Mouse (Mus musculus) kidney, postnatal 0 days (tissue): ENCODE measurements at regions not wholly inside any gene's neighbourhood (a gene's known extent, or its start where the extent isn't known, plus 50 kb on each side); places are given as distances from the start of the nearest gene placed in this dataset.

Source experiments
- ATAC-seq: fragments of 200-750 bp; cut with Nextera tagmentation; replicated peaks from 2 replicates; pipeline ENCODE4 v1.8.0; 2017; ENCODE audit warnings: low read depth, moderate number of reproducible peaks, moderate TSS enrichment, moderate library complexity; ENCODE audit not compliant: low FRiP score
- DNase-seq: peaks from one replicate; pipeline ENCODE4 v3.0.0-alpha.2; 2016; ENCODE audit warnings: low spot score
- H3K27ac ChIP-seq: fragments of 300-500 bp; sonication (generic); 2 replicates; pipeline ENCODE4 v1.5.1; 2014; ENCODE audit warnings: mild to moderate bottlenecking
- H3K27me3 ChIP-seq: fragments of 300-500 bp; sonication (generic); 2 replicates; pipeline ENCODE4 v1.6.1; 2014; ENCODE audit warnings: low read length, mixed read lengths; ENCODE audit not compliant: insufficient read depth
- H3K36me3 ChIP-seq: fragments of 300-500 bp; sonication (generic); 2 replicates; pipeline ENCODE4 v1.6.1; 2014; ENCODE audit warnings: low read length, mixed read lengths; ENCODE audit not compliant: insufficient read depth
- H3K4me1 ChIP-seq: fragments of 300-500 bp; sonication (generic); replicated peaks from 2 replicates; pipeline ENCODE4 v1.6.1; 2014; ENCODE audit warnings: antibody characterized with exemption, low read length, mixed read lengths; ENCODE audit not compliant: insufficient read depth
- H3K4me2 ChIP-seq: fragments of 300-500 bp; sonication (generic); 2 replicates; pipeline ENCODE4 v1.6.1; 2014; ENCODE audit warnings: mild to moderate bottlenecking, low read length, moderate library complexity, mixed read lengths
- H3K4me3 ChIP-seq: fragments of 300-500 bp; sonication (generic); replicated peaks from 2 replicates; pipeline ENCODE4 v1.5.1; 2014; ENCODE audit warnings: low read depth, low read length
- H3K9ac ChIP-seq: fragments of 300-500 bp; sonication (generic); 2 replicates; pipeline ENCODE4 v1.6.1; 2014; ENCODE audit warnings: low read depth, low read length
- H3K9me3 ChIP-seq: fragments of 300-500 bp; sonication (generic); replicated peaks from 2 replicates; pipeline ENCODE4 v1.6.1; 2016; ENCODE audit warnings: low read length, inconsistent platforms, mixed read lengths
- CTCF ChIP-seq: IDR thresholded peaks from 2 replicates; pipeline ENCODE4 v1.5.1; 2016; ENCODE audit warnings: antibody characterized with exemption, low read depth, mild to moderate bottlenecking, moderate library complexity
- WGBS: fragments of 180-500 bp; shearing (Covaris S2); extraction: QIAGEN DNeasy Blood & Tissue Kit; methylation state at CpG from one replicate; pipeline ENCODE4 v1.1.7; 2014; 5-methylcytosine and 5-hydroxymethylcytosine counted together

- Histone ChIP-seq H3K27ac (no peak overlapping the region), H3K9ac (no peak overlapping the region), H3K36me3 (no peaks in the 10 kb centered on the region), H3K9me3 (no peaks in the 10 kb centered on the region), H3K4me3 (no peak overlapping the region), H3K4me2 (no peak overlapping the region), H3K27me3 (no peaks in the 10 kb centered on the region), H3K4me1 (no peaks in the 10 kb centered on the region)
- DNase-seq (peak; percentile 10), ATAC-seq (no peak)
- WGBS, result 52% methylated on average over 9 of the region's 9 CpGs
- no peak for TF ChIP-seq CTCF
Measured at GRCm38 (mm10) chr12:16320536-16321402, 290.0 kb downstream of the Lpin1 start.

- ATAC-seq, result no peak
- DNase-seq, result no peak
- H3K4me1 ChIP-seq, result no peaks in the 10 kb centered on the region
- H3K27ac ChIP-seq, result no peak overlapping the region
- no peak overlapping the region for H3K4me2 ChIP-seq
- 92% methylated on average over 3 of the region's 3 CpGs for WGBS
- no peaks in the 10 kb centered on the region for H3K27me3 ChIP-seq
- H3K9me3 ChIP-seq, result no peaks in the 10 kb centered on the region
- H3K4me3 ChIP-seq, result no peak overlapping the region
- no peaks in the 10 kb centered on the region for H3K36me3 ChIP-seq
- H3K9ac ChIP-seq, result no peak overlapping the region
- TF ChIP-seq CTCF, result no peak
Measured at GRCm38 (mm10) chr12:16308101-16308500, 302.7 kb downstream of the Lpin1 start.

DNA sequence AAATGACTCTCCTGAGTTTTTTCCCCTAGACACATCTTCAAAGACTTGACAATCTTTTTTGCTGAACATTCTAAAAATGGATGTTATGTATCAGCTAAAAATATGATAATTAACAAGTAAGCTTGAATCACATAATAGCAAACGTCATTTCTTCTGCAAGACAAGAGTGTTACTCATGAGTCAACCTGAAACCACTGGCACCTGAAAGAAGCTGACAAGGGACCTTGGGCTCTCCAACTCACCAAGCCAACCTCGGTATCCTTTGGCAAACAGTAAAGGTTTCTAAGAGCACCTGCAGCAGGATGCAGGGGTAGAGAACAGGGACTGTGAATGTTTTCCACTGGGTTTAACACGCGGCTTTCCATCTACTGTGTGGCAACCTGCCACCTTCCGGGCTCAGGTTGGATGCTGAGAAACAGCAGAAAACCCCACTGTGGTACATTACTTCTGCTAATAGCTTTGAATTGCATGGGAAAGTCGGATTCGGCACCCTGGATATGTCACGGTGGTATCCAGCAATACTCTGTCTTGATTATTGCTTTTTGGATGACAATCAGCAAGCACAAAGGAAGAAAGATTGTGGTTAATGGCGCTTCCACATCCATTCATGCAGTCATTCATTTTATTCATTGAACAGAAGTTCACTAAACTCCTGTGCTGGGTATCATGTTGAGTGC is 305.9 kb downstream of the Lpin1 start:
- Histone ChIP-seq H3K27ac (no peak overlapping the region), H3K4me3 (no peak overlapping the region), H3K27me3 (no peaks in the 10 kb centered on the region), H3K36me3 (no peaks in the 10 kb centered on the region), H3K9me3 (no peaks in the 10 kb centered on the region), H3K4me2 (no peak overlapping the region), H3K4me1 (no peaks in the 10 kb centered on the region), H3K9ac (no peak overlapping the region)
- ATAC-seq (no peak), DNase-seq (no peak)
- 86% methylated on average over 9 of the region's 9 CpGs for WGBS
- no peak for TF ChIP-seq CTCF

DNA sequence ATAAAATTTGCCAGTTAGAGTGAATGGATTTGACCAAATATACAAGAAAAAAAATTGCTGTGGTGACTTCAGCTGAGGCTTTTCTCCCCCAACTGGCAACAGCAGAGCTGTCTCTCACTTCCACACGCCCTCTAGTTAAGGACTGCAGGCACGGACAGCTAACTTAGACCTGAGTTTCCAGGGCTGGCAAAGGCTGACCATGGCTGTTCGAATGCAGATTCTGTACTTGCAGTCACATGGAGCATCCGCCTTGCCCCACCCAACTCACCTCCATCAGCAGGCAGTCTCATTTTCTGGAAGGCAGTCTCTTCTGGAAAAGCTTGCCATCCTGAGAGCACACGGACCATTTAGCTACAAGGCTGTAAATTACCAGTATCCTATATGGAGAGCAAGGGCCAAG is 325.7 kb downstream of the Lpin1 start:
- TF ChIP-seq CTCF, result no peak
- ATAC-seq (no peak), DNase-seq (no peak)
- WGBS, result 75% methylated on average over 5 of the region's 5 CpGs
- no peaks in the 10 kb centered on the region for H3K27me3 ChIP-seq
- no peak overlapping the region for H3K27ac ChIP-seq
- no peak overlapping the region for H3K9ac ChIP-seq
- H3K36me3 ChIP-seq, result no peaks in the 10 kb centered on the region
- no peaks in the 10 kb centered on the region for H3K9me3 ChIP-seq
- H3K4me2 ChIP-seq, result no peak overlapping the region
- H3K4me1 ChIP-seq, result no peaks in the 10 kb centered on the region
- H3K4me3 ChIP-seq, result no peak overlapping the region

DNA sequence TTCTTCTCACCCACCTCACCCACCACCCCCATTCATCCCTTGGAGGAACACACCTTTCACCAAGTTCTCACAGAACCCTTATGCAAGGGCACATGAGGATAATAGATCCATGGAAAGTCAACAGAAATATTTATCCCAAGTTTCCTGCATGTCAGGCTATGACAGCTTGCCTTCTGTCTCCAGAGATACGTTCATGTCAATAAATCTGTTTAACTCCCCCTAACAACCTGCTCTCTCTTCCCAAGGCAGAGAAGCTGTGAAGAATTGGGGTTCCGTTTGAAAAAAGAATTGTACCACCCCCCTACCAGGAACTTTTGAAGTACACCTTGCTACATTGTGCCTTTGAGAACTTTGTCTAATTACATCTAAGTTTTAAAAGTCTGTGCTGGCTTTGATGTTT is 331.6 kb downstream of the Lpin1 start:
- Histone ChIP-seq H3K9ac (no peak overlapping the region), H3K27ac (no peak overlapping the region), H3K27me3 (no peaks in the 10 kb centered on the region), H3K4me2 (no peak overlapping the region), H3K4me3 (no peak overlapping the region), H3K36me3 (no peaks in the 10 kb centered on the region), H3K9me3 (no peaks in the 10 kb centered on the region), H3K4me1 (no peaks in the 10 kb centered on the region)
- TF ChIP-seq CTCF, result no peak
- WGBS, result 74% methylated on average over 2 of the region's 2 CpGs
- ATAC-seq, result no peak
- DNase-seq, result no peak

DNA sequence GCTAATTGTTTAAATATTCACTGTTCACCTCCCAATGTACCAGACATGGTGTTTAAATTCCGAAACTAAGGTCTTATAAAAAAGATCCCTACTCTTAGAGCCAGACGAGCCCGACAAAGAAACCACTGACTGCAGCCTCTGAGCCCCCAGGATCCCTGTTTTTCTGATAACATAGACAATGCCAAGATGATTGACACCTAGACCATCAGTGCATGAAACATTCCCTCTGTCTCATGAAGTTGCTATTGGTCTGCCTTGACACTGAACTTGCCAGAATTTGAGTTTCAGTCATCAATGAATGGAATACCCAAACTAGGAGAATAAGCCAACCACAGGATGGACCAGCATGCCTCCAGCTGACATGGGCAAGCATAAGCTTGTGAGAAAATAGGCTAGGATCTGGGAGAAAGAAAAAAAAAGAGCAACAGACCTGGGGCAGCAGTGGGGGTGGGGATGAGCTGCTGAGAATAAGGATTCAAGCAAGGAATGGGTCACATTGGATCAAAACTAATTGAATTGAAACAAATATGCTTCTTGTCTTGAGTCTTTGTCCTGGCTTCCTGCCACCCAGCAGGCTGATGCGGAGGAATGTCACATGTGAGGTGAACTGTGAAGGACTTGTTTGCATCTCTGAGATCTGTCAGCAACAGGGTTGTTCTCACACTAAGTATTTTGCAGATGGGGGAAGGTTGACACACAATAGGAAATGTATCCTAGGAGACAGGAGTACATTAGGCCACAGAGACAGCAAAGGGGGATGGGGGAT is 333.0 kb downstream of the Lpin1 start:
- TF ChIP-seq CTCF, result no peak
- H3K9ac ChIP-seq, result no peak overlapping the region
- no peaks in the 10 kb centered on the region for H3K36me3 ChIP-seq
- DNase-seq (peak; percentile 39), ATAC-seq (no peak)
- no peaks in the 10 kb centered on the region for H3K4me1 ChIP-seq
- no peak overlapping the region for H3K4me2 ChIP-seq
- H3K4me3 ChIP-seq, result no peak overlapping the region
- WGBS, result 76% methylated on average over 4 of the region's 4 CpGs
- H3K27ac ChIP-seq, result no peak overlapping the region
- H3K9me3 ChIP-seq, result no peaks in the 10 kb centered on the region
- no peaks in the 10 kb centered on the region for H3K27me3 ChIP-seq
